Mouse (Mus musculus): ENCODE data around the gene Antxrl. TPM values are rescaled to one million over a fixed set of nuclear protein-coding genes. Genes with fewer than 3 reads are reported as not detected.
A peak's percentile ranks its signal among the peaks of the same experiment; 100 is the strongest.

Gene Antxrl
- not detected in 2 replicates for polyA plus RNA-seq (2015; fragmentation: Nextera tagmentation; extraction: Ambion mirVana)

DNA sequence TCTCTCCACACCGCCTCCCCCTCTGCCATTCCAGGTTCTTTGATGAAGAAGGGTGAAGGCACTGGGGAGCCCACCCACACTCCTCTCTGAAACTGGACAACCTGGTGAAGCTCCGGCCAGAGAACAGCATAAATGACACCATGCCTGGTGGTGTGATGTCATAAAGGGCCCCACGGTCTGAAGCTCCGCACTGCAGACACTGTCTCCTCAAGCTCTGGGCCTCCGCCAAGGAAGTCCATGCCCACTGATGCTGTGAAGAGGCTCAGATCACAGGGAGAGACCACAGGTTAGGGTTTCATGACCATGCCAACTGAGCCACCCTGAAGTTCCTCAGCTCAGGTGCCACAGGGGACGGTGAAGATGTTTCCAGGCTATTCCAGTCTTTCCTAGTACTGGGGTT, at the start of gene Antxrl:
Gene Antxrl, plus strand, starts transcription at position 192 of the 400 bp plus-strand sequence.
- Histone ChIP-seq H3K4me3 (no peak within 1 kb of the TSS), H3K27ac (replicated peaks) (no peak within 1 kb of the TSS), H3K4me1 (no peaks in the 10 kb centered on the region), H3K36me3 (no peaks in the 10 kb centered on the region), H3K9ac (no peak within 1 kb of the TSS), H3K27me3 (replicated peaks) (no peaks in the 10 kb centered on the region; the same call in 1 of the 2 replicates), H3K4me2 (no peak within 1 kb of the TSS), H3K9me3 (no peaks in the 10 kb centered on the region)
- no peak for ATAC-seq (ENCODE audit: extremely low read depth, insufficient number of reproducible peaks, low FRiP score, low TSS enrichment)
- 78% methylated on average over 6 of the region's 6 CpGs for WGBS

- Histone ChIP-seq H3K27me3 (replicated peaks) (no peaks in the 10 kb centered on the region), H3K4me3 (no peak within 1 kb of the TSS), H3K36me3 (no peaks in the 10 kb centered on the region), H3K4me2 (no peak within 1 kb of the TSS), H3K4me1 (no peaks in the 10 kb centered on the region), H3K27ac (replicated peaks) (no peak within 1 kb of the TSS), H3K9me3 (no peaks in the 10 kb centered on the region), H3K9ac (no peak within 1 kb of the TSS)
- 61% methylated on average over 3 of the region's 3 CpGs for WGBS
- no peak for ATAC-seq (ENCODE audit: extremely low read depth, insufficient number of reproducible peaks, low FRiP score, low TSS enrichment)
These were observed 37.4 kb upstream of the Antxrl start, which contains the start of gene Gm30083 for GRCm38 (mm10) chr14:34015063-34015462. Gm30083 (minus strand) TSS chr14:34015182.

GRCm38 (mm10) chr14:34016381-34016780, 36.1 kb upstream of the Antxrl start, which contains the start of gene Gm5460:
Gm5460 (plus strand) TSS chr14:34016758.
- no peak for ATAC-seq (ENCODE audit: extremely low read depth, insufficient number of reproducible peaks, low FRiP score, low TSS enrichment)
- Histone ChIP-seq H3K9me3 (no peaks in the 10 kb centered on the region), H3K4me3 (no peak within 1 kb of the TSS), H3K4me2 (no peak within 1 kb of the TSS), H3K27ac (replicated peaks) (no peak within 1 kb of the TSS), H3K27me3 (replicated peaks) (no peaks in the 10 kb centered on the region), H3K4me1 (no peaks in the 10 kb centered on the region), H3K36me3 (no peaks in the 10 kb centered on the region), H3K9ac (no peak within 1 kb of the TSS)
- 90% methylated on average over 4 of the region's 4 CpGs for WGBS

DNA sequence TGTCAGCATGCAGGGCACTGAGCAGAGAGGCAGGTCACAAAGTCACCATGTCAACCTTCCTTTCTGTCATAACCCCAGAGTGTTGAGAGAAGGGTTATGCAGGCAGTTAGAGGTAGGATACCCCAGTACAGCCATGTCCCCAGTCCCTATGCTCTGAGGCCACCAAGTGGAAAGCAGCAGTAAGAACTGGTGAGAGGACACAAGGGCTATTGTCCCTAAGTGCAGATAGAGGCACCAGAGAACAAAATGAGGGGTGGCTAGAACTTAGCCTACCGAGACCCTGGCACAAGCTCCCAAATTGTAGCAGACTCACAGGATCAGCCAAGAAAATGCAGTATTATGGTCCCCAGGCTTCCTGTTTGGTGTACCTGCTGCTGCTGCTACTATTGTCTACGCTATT, 35.6 kb upstream of the Antxrl start:
- no peak overlapping the region for H3K27ac ChIP-seq (replicated peaks)
- no peaks in the 10 kb centered on the region for H3K36me3 ChIP-seq
- H3K4me1 ChIP-seq: no peaks in the 10 kb centered on the region
- H3K9ac ChIP-seq: no peak overlapping the region
- no peak overlapping the region for H3K4me2 ChIP-seq
- H3K4me3 ChIP-seq: no peak overlapping the region
- no peaks in the 10 kb centered on the region for H3K27me3 ChIP-seq (replicated peaks)
- H3K9me3 ChIP-seq: no peaks in the 10 kb centered on the region
- 77% methylated on average over 2 of the region's 2 CpGs for WGBS
- ATAC-seq (ENCODE audit: extremely low read depth, insufficient number of reproducible peaks, low FRiP score, low TSS enrichment): no peak

GRCm38 (mm10) chr14:34026710-34027109, 25.8 kb upstream of the Antxrl start:
- Histone ChIP-seq H3K36me3 (no peaks in the 10 kb centered on the region), H3K27me3 (replicated peaks) (no peaks in the 10 kb centered on the region), H3K9me3 (peaks cover 11% of the 10 kb centered on the region), H3K4me2 (no peak overlapping the region), H3K27ac (replicated peaks) (peak overlapping the region; percentile 58), H3K9ac (no peak overlapping the region), H3K4me1 (peaks cover 11% of the 10 kb centered on the region), H3K4me3 (no peak overlapping the region)
- WGBS: 7% methylated on average over 2 of the region's 2 CpGs
- no peak for ATAC-seq (ENCODE audit: extremely low read depth, insufficient number of reproducible peaks, low FRiP score, low TSS enrichment)

DNA sequence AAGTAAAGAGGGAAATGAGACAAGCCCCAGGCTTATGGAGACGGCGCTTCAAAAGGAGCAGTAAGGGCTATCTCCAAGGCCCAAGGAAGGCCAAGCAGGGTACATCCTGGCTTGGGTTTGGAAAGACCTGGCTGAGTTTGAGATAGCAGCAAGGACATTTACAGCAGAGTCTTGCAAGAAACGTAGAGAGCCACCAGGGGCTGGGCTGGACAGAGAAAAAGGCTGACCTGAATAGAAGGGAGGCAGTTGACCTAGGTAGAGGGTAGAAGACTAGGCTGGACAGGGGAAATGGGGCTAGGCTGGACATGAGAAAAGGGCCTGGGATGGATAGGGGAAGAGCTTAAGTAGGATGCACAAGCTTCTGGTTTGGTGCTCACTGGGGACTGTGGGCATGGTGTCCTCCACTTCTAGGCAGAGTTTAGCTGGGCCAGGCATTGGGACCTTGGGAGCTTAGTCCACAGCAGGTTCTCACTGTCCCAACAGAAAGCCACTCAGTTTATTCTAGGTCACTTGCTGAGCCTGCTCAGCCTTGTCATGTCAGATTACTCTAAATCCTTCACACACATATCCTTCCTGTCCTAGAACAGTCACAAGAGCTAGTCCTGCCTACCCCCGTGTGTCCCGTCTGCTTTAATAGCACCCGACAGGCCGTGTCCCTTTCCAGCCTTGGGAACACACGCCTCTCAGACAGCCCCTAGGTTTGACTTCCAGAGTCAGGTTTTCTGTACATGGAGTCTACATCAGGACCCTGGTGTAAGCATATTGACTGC, 18.5 kb upstream of the Antxrl start:
- no peak overlapping the region for H3K4me3 ChIP-seq
- ATAC-seq (ENCODE audit: extremely low read depth, insufficient number of reproducible peaks, low FRiP score, low TSS enrichment): no peak
- no peaks in the 10 kb centered on the region for H3K9me3 ChIP-seq
- no peaks in the 10 kb centered on the region for H3K4me1 ChIP-seq
- no peak overlapping the region for H3K4me2 ChIP-seq
- WGBS: 78% methylated on average over 8 of the region's 8 CpGs
- no peak overlapping the region for H3K9ac ChIP-seq
- no peaks in the 10 kb centered on the region for H3K27me3 ChIP-seq (replicated peaks)
- no peak overlapping the region for H3K27ac ChIP-seq (replicated peaks)
- no peaks in the 10 kb centered on the region for H3K36me3 ChIP-seq

DNA sequence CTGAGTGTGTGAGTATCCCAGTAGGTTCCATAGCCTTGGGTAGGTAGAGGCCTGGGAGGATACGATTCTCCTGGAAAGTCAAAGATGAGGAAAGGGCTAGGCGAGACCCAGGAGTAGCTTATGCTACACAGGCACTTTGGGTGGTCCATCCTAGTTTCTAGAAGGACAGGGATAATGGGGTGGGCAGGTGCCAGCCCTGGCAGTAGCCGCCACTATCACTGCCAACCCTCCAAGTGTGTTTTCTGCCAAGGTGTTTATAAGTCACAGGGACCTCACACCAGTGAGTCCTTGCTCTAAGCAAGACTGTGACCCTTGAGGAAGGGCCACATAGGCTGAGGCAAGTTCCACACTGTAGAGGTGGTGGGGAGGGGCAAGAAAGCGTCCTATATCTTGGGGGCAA, 11.3 kb upstream of the Antxrl start:
- 67% methylated on average over 4 of the region's 4 CpGs for WGBS
- H3K4me3 ChIP-seq: no peak overlapping the region
- no peaks in the 10 kb centered on the region for H3K4me1 ChIP-seq
- H3K9me3 ChIP-seq: no peaks in the 10 kb centered on the region
- ATAC-seq (ENCODE audit: extremely low read depth, insufficient number of reproducible peaks, low FRiP score, low TSS enrichment): no peak
- H3K27ac ChIP-seq (replicated peaks): no peak overlapping the region
- H3K27me3 ChIP-seq (replicated peaks): no peaks in the 10 kb centered on the region
- no peaks in the 10 kb centered on the region for H3K36me3 ChIP-seq
- H3K9ac ChIP-seq: no peak overlapping the region
- H3K4me2 ChIP-seq: no peak overlapping the region

GRCm38 (mm10) chr14:34043341-34043740, 9.2 kb upstream of the Antxrl start:
- no peaks in the 10 kb centered on the region for H3K9me3 ChIP-seq
- no peak overlapping the region for H3K4me3 ChIP-seq
- H3K9ac ChIP-seq: no peak overlapping the region
- no peak; the same call in 1 of the 2 replicates for ATAC-seq (ENCODE audit: extremely low read depth, insufficient number of reproducible peaks, low FRiP score, low TSS enrichment)
- no peak overlapping the region for H3K4me2 ChIP-seq
- 43% methylated on average over 3 of the region's 3 CpGs for WGBS
- H3K4me1 ChIP-seq: no peaks in the 10 kb centered on the region
- H3K27ac ChIP-seq (replicated peaks): no peak overlapping the region
- H3K27me3 ChIP-seq (replicated peaks): no peaks in the 10 kb centered on the region
- no peaks in the 10 kb centered on the region for H3K36me3 ChIP-seq

DNA sequence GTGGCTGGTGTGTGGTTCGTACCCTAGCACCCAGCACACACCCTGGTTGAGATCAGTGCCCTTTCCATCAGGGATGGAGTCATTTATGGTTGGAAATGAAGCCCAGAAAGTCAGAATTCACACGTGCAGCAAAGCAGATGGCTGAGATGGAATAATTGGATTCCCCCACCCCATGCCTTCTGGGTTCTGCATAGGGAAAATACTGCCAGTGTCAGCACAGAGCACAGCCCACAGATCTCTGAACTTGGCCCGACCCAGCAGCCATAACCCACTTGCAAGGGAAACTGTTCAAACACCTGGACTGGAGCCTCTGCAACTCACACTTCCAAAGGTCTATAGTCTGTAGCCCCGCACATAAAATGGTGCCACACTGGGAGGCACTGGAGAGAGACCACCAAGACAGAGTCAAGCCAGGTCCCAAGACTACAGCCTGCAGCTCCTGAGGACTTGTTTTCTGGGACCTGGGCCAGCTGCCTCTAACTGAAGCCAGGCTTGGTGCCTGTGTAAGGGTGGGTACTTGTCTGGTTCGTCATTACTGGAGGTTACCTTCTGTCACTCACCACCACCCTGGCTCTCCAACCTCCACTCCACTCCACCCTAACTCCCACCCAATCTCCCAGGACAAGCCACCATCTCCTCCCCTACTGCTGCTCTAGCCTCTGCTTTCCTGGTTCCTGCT, 2.3 kb upstream of the Antxrl start:
- no peaks in the 10 kb centered on the region for H3K4me1 ChIP-seq
- H3K27ac ChIP-seq (replicated peaks): no peak overlapping the region
- no peak overlapping the region for H3K4me3 ChIP-seq
- H3K27me3 ChIP-seq (replicated peaks): no peaks in the 10 kb centered on the region; the same call in 1 of the 2 replicates
- no peaks in the 10 kb centered on the region for H3K36me3 ChIP-seq
- WGBS: 58% methylated on average over 5 of the region's 5 CpGs
- H3K4me2 ChIP-seq: no peak overlapping the region
- no peak for ATAC-seq (ENCODE audit: extremely low read depth, insufficient number of reproducible peaks, low FRiP score, low TSS enrichment)
- no peak overlapping the region for H3K9ac ChIP-seq
- H3K9me3 ChIP-seq: no peaks in the 10 kb centered on the region

- no peaks in the 10 kb centered on the region for H3K36me3 ChIP-seq
- 45% methylated on average over 6 of the region's 6 CpGs for WGBS
These were observed 19.2 kb downstream of the Antxrl start for GRCm38 (mm10) chr14:34071665-34072064.

DNA sequence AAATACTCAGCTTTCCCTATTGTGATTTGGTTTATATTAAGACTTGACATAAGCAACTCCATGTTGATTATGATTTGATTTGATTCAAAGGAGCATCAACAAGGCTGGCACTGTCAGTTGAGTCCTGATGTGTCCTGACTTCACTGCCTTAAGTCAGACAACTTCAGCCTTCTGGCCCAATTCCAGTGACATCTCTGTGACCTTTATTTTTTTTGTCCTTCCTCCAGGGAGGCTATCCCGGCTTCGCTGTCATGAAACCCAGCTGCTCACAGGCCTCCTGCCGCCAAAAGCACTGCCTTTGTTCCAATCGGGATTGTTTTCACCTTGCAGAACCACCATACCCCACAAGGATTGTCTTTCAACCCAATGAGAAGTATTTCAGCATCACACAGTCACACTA, 22.8 kb downstream of the Antxrl start:
- Histone ChIP-seq H3K27me3 (replicated peaks) (no peaks in the 10 kb centered on the region; the same call in 1 of the 2 replicates), H3K36me3 (no peaks in the 10 kb centered on the region), H3K27ac (replicated peaks) (no peak overlapping the region), H3K4me1 (peaks cover 24% of the 10 kb centered on the region), H3K4me2 (no peak overlapping the region), H3K9ac (no peak overlapping the region), H3K4me3 (no peak overlapping the region), H3K9me3 (no peaks in the 10 kb centered on the region)
- WGBS: 35% methylated on average over 4 of the region's 4 CpGs
- no peak for ATAC-seq (ENCODE audit: extremely low read depth, insufficient number of reproducible peaks, low FRiP score, low TSS enrichment)

More at GRCm38 (mm10) chr14:34071665-34072064, 19.2 kb downstream of the Antxrl start:
- no peak for ATAC-seq (ENCODE audit: extremely low read depth, insufficient number of reproducible peaks, low FRiP score, low TSS enrichment)
- H3K4me2 ChIP-seq: no peak overlapping the region
- H3K27ac ChIP-seq (replicated peaks): no peak overlapping the region
- no peaks in the 10 kb centered on the region for H3K27me3 ChIP-seq (replicated peaks)
- H3K9ac ChIP-seq: no peak overlapping the region
- H3K4me1 ChIP-seq: peaks cover 24% of the 10 kb centered on the region
- no peaks in the 10 kb centered on the region for H3K9me3 ChIP-seq
- H3K4me3 ChIP-seq: no peak overlapping the region
